Mouse (Mus musculus) bone marrow macrophage, adult 2 months (primary cell): ENCODE data around the gene Med13l.

Experiments
- CTCF ChIP-seq: IDR thresholded peaks from 2 replicates; pipeline ENCODE4 v1.5.1; 2012; ENCODE audit warnings: low read depth, mild to moderate bottlenecking, low read length, moderate library complexity
- POLR2A ChIP-seq: IDR thresholded peaks from 2 replicates; pipeline ENCODE4 v1.6.1; 2012; ENCODE audit warnings: mild to moderate bottlenecking, low read depth, low read length, borderline replicate concordance

DNA sequence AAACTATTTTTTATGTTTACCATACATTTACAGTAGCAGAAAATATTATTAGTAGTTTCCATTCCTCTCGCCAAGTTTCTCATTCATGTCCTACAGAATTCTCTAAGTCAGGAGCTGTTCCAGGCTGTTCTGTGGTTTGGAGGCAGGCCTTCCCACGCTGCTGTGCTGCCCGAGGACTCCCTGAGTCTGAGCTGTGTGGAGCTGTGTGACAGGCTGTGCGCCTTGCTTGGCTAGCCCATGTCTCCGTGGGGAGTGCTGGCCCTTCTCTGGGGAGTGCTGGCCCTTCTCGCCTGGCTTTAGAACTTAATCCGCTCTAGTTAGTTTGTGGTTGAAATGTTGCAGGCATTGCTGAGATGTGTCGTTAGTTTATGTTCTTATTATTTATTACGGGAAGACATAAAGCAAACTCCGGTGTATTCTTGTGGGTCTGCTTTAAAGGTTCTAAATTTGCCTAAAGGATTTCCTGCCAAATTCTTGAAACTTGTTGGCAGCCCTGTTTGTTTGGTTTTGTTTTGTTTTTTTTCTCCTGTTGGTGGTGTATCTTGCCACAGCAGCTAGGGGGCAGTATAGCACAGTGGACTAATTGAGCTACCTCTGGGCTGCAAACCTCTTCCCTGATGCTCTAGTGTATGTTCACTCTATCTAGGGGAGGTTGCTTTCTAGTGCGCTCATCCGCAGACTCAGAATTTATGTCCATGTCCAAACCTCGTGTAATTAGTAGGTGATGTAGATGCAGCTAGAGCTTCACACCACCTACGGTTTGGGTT, 34.2 kb downstream of the Med13l start:
- TF ChIP-seq POLR2A = no peak
- no peak; the same call in 1 of the 2 replicates for TF ChIP-seq CTCF
